Mouse (Mus musculus) adrenal gland, postnatal 4 days (tissue): ENCODE measurements at regions not wholly inside any gene's neighbourhood (a gene's known extent, or its start where the extent isn't known, plus 50 kb on each side); places are given as distances from the start of the nearest gene placed in this dataset.
A peak's percentile ranks its signal among the peaks of the same experiment; 100 is the strongest.

Experiments
- DNase-seq, 2 experiments: peaks; one replicate each; pipeline ENCODE4 v3.0.0; 2021 to 2022; ENCODE audit warnings: low spot score in 2 of 2, mixed read lengths in 2 of 2

- DNase-seq, result peak in 1 of 2 experiments; percentile 8
Observed at GRCm38 (mm10) chr6:17400147-17400546, 63.5 kb upstream of the Met start.

DNA sequence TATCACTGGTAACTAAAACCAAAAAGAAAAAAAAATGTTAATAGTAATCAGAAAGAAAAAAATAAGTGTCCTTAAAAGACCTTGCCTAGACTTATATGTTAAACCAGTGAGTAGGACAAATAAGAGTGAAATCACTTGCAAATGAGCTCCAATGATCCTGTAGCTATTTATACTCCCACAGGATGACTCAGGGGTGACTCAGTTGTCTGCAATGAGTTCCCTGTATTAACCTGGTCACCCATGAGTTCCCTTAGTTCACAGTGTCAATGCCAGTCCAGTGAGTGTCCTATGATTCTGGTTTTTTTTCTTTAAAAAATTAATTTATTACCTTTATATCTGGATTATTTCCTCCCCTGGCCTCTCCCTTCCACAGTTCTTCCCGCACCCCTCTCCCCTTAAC is 55.5 kb upstream of the Met start:
- no peak for DNase-seq

DNA sequence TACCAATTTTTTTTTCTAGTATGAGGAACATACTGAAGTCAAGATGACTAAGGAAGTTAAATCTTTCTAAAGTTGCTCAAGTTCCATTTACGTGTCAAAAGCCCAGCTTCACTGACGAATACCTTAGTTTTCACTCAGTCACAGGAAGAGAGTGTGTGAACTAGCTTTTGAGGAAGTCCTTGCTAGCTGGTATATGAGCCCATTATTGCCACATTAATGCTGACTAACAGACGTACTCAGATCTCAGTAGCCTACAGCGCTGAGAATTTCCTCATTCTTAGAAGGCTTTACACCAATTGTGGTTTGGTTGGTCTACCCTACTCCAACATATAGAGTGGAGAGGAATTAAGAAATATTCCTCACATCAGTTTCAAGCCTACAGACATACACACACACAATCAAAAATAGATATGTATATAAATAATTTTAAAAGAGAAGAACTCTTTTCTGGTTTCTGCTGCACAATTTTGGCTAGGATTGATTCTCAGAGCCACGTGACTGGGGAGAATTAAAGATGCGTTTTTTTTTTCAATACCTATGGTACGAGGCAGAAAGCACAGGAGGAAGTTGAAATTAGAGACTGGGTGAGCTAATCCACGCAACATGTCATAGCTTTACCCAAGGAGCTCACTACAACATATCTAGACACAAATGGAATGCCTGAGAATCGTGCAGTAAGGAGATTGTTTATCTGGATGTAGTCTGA is 53.7 kb upstream of the Met start:
- no peak for DNase-seq

DNA sequence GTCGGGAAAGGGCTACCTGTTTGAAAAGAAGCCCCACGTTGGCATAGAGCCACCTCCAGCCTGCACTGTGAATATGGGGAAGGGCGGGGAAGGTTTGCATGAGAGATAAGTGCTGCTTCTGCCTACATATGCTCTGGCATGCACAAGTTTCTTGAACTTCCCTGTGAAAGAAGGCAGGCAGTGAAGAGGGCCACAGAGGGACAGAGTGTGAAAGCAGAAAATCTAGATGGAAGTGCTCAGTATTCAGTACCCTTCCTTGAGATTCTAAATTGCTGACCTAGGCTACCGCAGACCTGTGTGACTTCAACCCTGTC is 53.2 kb upstream of the Met start:
- no peak for DNase-seq
